Mouse (Mus musculus) liver, adult 2 months (tissue): ENCODE results near the gene Rdh16f2.
"Not testable (repeated sequence)": the region's sequence is repeated elsewhere in the genome, so short reads cannot be mapped to it uniquely, and the experiment has no call there.

Source experiments
- CTCF ChIP-seq: fragments of 200-500 bp; IDR thresholded peaks from 2 replicates; pipeline ENCODE4 v1.5.1; 2011; ENCODE audit warnings: low read depth, low read length, control low read depth
- POLR2A ChIP-seq: fragments of 200-500 bp; IDR thresholded peaks from 2 replicates; pipeline ENCODE4 v1.6.1; 2011; ENCODE audit warnings: low read length, control low read depth; ENCODE audit not compliant: insufficient read depth; ENCODE audit errors: extremely low read depth

DNA sequence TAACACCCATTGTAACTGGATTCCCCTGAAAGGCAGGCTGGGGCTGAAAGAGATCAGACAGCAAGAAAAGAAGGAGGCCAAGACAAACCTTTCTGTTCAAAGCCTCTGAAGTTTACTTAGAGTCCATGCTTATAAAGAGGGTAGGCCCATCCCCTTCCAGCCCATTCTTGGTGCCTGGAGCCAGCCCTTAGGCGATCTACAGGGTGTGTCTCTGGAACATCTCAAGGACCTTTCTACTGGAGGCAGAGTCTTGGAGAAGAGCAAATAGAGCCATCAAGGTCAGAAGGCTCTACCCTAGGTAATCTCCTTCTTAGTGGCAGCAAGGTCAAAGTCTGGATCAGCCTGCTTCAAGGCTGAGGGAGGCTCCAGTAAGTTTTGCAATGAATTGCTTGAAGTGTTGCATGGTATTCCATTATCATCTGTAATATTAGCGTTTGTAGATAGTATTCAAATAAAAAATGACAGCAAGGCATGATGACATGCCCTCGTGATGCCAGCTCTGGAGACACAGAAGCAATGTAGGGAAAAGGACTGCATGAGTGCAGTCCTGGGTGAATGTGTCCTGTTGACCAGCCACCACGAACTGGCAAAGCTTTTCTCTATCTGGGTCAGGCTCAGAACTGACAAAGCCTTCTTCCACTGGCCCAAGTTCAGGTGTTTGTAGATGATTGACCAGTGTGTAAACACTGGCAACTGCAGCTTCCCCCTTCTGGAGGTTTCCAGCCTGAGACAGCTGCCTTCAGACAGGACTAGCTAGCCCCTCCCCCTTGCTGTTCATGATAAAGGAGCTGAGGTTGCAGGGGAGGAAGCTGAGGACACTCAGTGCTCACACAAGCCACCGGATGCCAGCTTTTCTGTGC, 27.1 kb downstream of the Rdh16f2 start:
- TF ChIP-seq CTCF = not testable (repeated sequence)
- 0 out of 2 replicates have a peak, but pooled peaks have one; percentile 33 for TF ChIP-seq POLR2A
